Mouse (Mus musculus) neural tube, embryonic 15.5 days (tissue): ENCODE data around the gene Il18bp. TPM values are rescaled to one million over a fixed set of nuclear protein-coding genes. Genes with fewer than 3 reads are reported as not detected.
A peak's percentile ranks its signal among the peaks of the same experiment; 100 is the strongest.

Experiments used
- ATAC-seq: fragments of 200-750 bp; cut with Nextera tagmentation; 2 replicates; pipeline ENCODE4 v1.8.0; 2017; ENCODE audit warnings: mild to moderate bottlenecking, moderate TSS enrichment, moderate library complexity; ENCODE audit not compliant: low FRiP score
- H3K27ac ChIP-seq: fragments of 300-500 bp; sonication (generic); replicated peaks from 2 replicates; pipeline ENCODE4 v1.5.1; 2015; ENCODE audit warnings: mild to moderate bottlenecking, inconsistent platforms
- H3K27me3 ChIP-seq: fragments of 300-500 bp; sonication (generic); replicated peaks from 2 replicates; pipeline ENCODE4 v1.6.1; 2015; ENCODE audit warnings: inconsistent platforms
- H3K36me3 ChIP-seq: fragments of 300-500 bp; sonication (generic); 2 replicates; pipeline ENCODE4 v1.6.1; 2015; ENCODE audit warnings: inconsistent platforms
- H3K4me1 ChIP-seq: fragments of 300-500 bp; sonication (generic); 2 replicates; pipeline ENCODE4 v1.6.1; 2015; ENCODE audit warnings: inconsistent platforms
- H3K4me2 ChIP-seq: fragments of 300-500 bp; sonication (generic); 2 replicates; pipeline ENCODE4 v1.6.1; 2015; ENCODE audit warnings: inconsistent platforms, mild to moderate bottlenecking, moderate library complexity
- H3K4me3 ChIP-seq: fragments of 300-500 bp; sonication (generic); replicated peaks from 2 replicates; pipeline ENCODE4 v1.5.1; 2015; ENCODE audit warnings: mild to moderate bottlenecking, inconsistent platforms
- H3K9ac ChIP-seq: fragments of 300-500 bp; sonication (generic); replicated peaks from 2 replicates; pipeline ENCODE4 v1.6.1; 2015; ENCODE audit warnings: mild to moderate bottlenecking, inconsistent platforms
- H3K9me3 ChIP-seq: fragments of 300-500 bp; sonication (generic); replicated peaks from 2 replicates; pipeline ENCODE4 v1.6.1; 2016; ENCODE audit warnings: inconsistent platforms
- WGBS: fragments of 180-500 bp; shearing (Covaris S2); methylation state at CpG from one replicate; pipeline ENCODE4 v1.1.7; 2015; ENCODE audit warnings: mixed read lengths; 5-methylcytosine and 5-hydroxymethylcytosine counted together
- polyA plus RNA-seq: library from polyadenylated mRNA; unstranded; fragments of >200 nt; fragmentation: Nextera tagmentation; extraction: Ambion mirVana; gene quantifications from 2 replicates; pipeline ENCODE4 v1.2.1, GENCODE M21; 2015

Il18bp gene
- polyA plus RNA-seq, 1 experiment from 2014 or later, result 3.8 TPM

DNA sequence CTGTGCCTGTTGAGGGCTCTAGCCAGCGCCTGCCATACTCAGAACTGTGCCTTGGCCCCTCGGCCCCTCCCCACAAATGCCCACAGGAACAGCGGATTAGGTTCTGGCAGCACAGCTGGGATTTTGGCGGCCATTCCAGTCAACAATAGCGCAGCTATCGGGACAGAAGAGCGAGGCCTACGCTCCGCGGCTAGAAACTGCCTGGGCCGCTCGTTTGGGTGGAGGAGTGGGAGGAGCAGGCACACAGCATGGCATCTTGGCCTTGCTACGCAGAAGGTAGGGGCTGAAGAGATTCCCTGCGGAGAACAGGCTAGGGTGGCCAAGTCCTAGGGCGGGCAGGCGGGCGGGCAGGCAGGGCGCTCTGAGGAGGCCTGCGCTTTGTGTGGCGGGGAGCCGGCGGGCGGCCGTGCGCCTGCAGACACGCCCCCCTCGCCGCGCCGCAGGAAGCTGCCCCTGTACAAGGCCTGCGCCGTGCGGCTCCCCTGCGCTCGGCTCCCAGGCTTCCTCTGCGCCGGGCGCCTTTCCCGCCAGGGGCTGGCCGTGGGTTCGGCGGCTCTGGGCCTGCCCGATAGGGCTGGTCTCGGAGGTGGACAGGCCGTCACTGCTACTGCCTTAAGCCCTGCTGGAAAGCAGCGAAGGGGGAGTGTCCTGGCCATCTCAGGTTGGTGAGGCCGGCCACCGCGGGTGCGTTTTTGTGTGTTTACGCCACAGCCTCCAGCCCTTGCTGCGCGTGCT is 48.6 kb downstream of the Il18bp start:
- peaks cover 43% of the 10 kb centered on the region for H3K4me1 ChIP-seq

GRCm38 (mm10) chr7:101968751-101969150 is 49.7 kb downstream of the Il18bp start:
- H3K4me3 ChIP-seq, result no peak overlapping the region; the same call in 1 of the 2 replicates
- peak overlapping the region; percentile 77 for H3K4me2 ChIP-seq
- H3K36me3 ChIP-seq, result no peaks in the 10 kb centered on the region
- ATAC-seq, result no peak
- peaks cover 37% of the 10 kb centered on the region for H3K4me1 ChIP-seq
- no peaks in the 10 kb centered on the region for H3K9me3 ChIP-seq
- no peaks in the 10 kb centered on the region for H3K27me3 ChIP-seq
- WGBS, result 76% methylated on average over 2 of the region's 2 CpGs
- peak overlapping the region; percentile 100 for H3K27ac ChIP-seq
- no peak overlapping the region; the same call in 1 of the 2 replicates for H3K9ac ChIP-seq

More for the DNA sequence above, 48.6 kb downstream of the Il18bp start:
- H3K9ac ChIP-seq, result peak overlapping the region; percentile 89
- H3K4me2 ChIP-seq, result peak overlapping the region; percentile 77
- no peaks in the 10 kb centered on the region for H3K27me3 ChIP-seq
- under 1% methylated on average over 49 of the region's 53 CpGs for WGBS
- H3K9me3 ChIP-seq, result no peaks in the 10 kb centered on the region
- peak; percentile 90 for ATAC-seq
- peak overlapping the region; percentile 76 for H3K4me3 ChIP-seq
- H3K36me3 ChIP-seq, result no peaks in the 10 kb centered on the region
- H3K27ac ChIP-seq, result peak overlapping the region; percentile 100

- no peaks in the 10 kb centered on the region for H3K27me3 ChIP-seq
- no peaks in the 10 kb centered on the region for H3K9me3 ChIP-seq
- no peak overlapping the region for H3K4me3 ChIP-seq
- no peak for ATAC-seq
- H3K4me1 ChIP-seq, result peaks cover 23% of the 10 kb centered on the region
- H3K27ac ChIP-seq, result no peak overlapping the region
- no peak overlapping the region for H3K4me2 ChIP-seq
- WGBS, result 89% methylated on average over 1 of the region's 1 CpGs
- H3K9ac ChIP-seq, result no peak overlapping the region
- no peaks in the 10 kb centered on the region for H3K36me3 ChIP-seq
Measured at GRCm38 (mm10) chr7:101967256-101967655, 51.2 kb downstream of the Il18bp start.

DNA sequence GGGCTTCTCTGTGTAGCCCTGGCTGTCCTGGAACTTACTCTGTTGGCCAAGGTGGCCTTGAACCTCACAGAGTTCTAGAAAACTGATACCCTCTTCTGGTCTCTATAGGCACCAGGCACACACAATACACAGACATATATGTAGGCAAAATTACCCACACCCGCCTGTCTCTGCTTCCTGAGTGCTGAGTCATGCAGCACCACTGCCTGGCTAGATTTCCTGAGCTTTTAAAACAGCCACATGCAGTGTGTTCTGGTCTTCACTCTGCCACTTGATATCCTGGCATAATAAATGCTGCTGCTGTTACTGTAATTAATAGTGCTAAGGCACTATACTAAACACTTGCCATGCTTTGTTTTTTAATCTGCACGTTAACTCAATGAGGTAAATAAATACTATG is 52.9 kb downstream of the Il18bp start:
- WGBS, result 81% methylated on average over 2 of the region's 2 CpGs
- peaks cover 11% of the 10 kb centered on the region for H3K4me1 ChIP-seq
- ATAC-seq, result no peak

More for the DNA sequence above, 52.9 kb downstream of the Il18bp start:
- Histone ChIP-seq H3K27ac (no peak overlapping the region), H3K9ac (no peak overlapping the region), H3K9me3 (no peaks in the 10 kb centered on the region), H3K36me3 (no peaks in the 10 kb centered on the region), H3K4me3 (no peak overlapping the region), H3K4me2 (no peak overlapping the region), H3K27me3 (no peaks in the 10 kb centered on the region)

Other genes starting within 250 kb of the Il18bp start
- gene Phox2a, start 200.4 kb downstream of the Il18bp start, polyA plus RNA-seq, result 1.6 and 1.9 TPM in 2 replicates
- 11.5 and 16.2 TPM in 2 replicates for gene Inppl1, start 180.5 kb downstream of the Il18bp start, polyA plus RNA-seq
- gene Folr2, start 161.5 kb downstream of the Il18bp start, polyA plus RNA-seq, result 2.1 TPM in 2 replicates
- 73.6 and 74.3 TPM in 2 replicates for gene Anapc15, start 155.0 kb downstream of the Il18bp start, polyA plus RNA-seq
- gene Folr1, start 147.9 kb downstream of the Il18bp start, polyA plus RNA-seq, result 1.7 and 8.7 TPM in 2 replicates
- 156 and 158 TPM in 2 replicates for gene Lamtor1, start 112.8 kb downstream of the Il18bp start, polyA plus RNA-seq
- 0.41 and 0.46 TPM in 2 replicates for gene Tomt, start 112.3 kb downstream of the Il18bp start, polyA plus RNA-seq
- gene Lrrc51, start 84.8 kb downstream of the Il18bp start, polyA plus RNA-seq, result 9.6 and 9.8 TPM in 2 replicates
- gene Numa1, start 84.6 kb downstream of the Il18bp start, polyA plus RNA-seq, result 32.1 and 40.1 TPM in 2 replicates
- gene Rnf121, start 46.8 kb upstream of the Il18bp start, polyA plus RNA-seq, result 33.0 and 33.5 TPM in 2 replicates
- 27.0 and 30.6 TPM in 2 replicates for gene Xndc1, start 46.8 kb upstream of the Il18bp start, polyA plus RNA-seq
- 0.86 and 1.1 TPM in 2 replicates for gene Xntrpc, start 47.0 kb upstream of the Il18bp start, polyA plus RNA-seq
- gene Trpc2, start 64.4 kb upstream of the Il18bp start, polyA plus RNA-seq, result 0.24 TPM in 1 of 2 replicates, not detected in the other
- 1.5 and 2.5 TPM in 2 replicates for gene Art1, start 83.1 kb upstream of the Il18bp start, polyA plus RNA-seq
- 0.23 and 0.52 TPM in 2 replicates for gene Art5, start 90.8 kb upstream of the Il18bp start, polyA plus RNA-seq
- gene Chrna10, start 98.1 kb upstream of the Il18bp start, polyA plus RNA-seq, result not detected in 2 replicates
- 18.1 and 21.2 TPM in 2 replicates for gene Nup98, start 191.5 kb upstream of the Il18bp start, polyA plus RNA-seq
- gene Pgap2, start 191.5 kb upstream of the Il18bp start, polyA plus RNA-seq, result 57.0 and 62.9 TPM in 2 replicates
- 18.4 and 37.9 TPM in 2 replicates for gene Rhog, start 237.4 kb upstream of the Il18bp start, polyA plus RNA-seq
- gene Stim1, start 249.1 kb upstream of the Il18bp start, polyA plus RNA-seq, result 13.2 and 17.0 TPM in 2 replicates